Mouse (Mus musculus) cerebellum, adult 2 months (tissue): ENCODE measurements around the gene Lmx1b.

Experiments
- CTCF ChIP-seq: fragments of 200-500 bp; IDR thresholded peaks from 2 replicates; pipeline ENCODE4 v1.5.1; 2011; ENCODE audit warnings: low read depth, mild to moderate bottlenecking, control low read depth, low read length, moderate library complexity, borderline replicate concordance; ENCODE audit not compliant: insufficient read depth
- POLR2A ChIP-seq: fragments of 200-500 bp; IDR thresholded peaks from 2 replicates; pipeline ENCODE4 v1.6.1; 2011; ENCODE audit warnings: low read length, control low read depth, borderline replicate concordance; ENCODE audit not compliant: insufficient read depth

DNA sequence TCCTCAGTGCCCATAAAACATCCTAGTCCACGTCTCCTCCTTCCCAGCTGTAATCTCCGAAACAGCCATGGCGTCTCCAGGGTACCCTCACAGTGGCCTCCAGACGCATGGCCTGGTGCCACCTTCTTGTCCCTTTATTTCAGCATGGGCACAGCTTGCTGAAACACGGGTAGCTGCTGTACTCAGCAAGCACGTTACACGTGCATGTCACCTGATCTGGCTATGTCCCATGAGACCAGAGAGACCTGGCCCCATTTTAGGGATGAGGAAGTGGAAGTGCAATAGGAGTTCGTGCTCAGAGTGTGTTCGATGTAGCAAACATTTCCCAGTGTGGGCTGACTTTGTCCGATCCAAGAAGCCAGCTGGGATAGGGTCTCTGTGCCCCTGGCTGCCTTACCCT lies 70.6 kb downstream of the Lmx1b start:
- TF ChIP-seq CTCF (no peak), POLR2A (no peak)
